Mouse (Mus musculus) G1E-ER4 (cell line): ENCODE measurements around the gene Mdp1. TPM values are rescaled to one million over a fixed set of nuclear protein-coding genes. Genes with fewer than 3 reads are reported as not detected.

ENCODE experiments used
- GATA1 ChIP-seq: IDR thresholded peaks from one replicate; pipeline ENCODE4 v1.8.0; 2012; ENCODE audit warnings: low read length, inconsistent platforms
- polyA plus RNA-seq: library from polyadenylated mRNA; stranded (reverse); fragments of >175 nt; gene quantifications from 2 replicates; pipeline ENCODE4 v1.2.3, GENCODE M21; 2012

The Mdp1 gene
- polyA plus RNA-seq, result 13.0 and 22.6 TPM in 2 replicates

DNA sequence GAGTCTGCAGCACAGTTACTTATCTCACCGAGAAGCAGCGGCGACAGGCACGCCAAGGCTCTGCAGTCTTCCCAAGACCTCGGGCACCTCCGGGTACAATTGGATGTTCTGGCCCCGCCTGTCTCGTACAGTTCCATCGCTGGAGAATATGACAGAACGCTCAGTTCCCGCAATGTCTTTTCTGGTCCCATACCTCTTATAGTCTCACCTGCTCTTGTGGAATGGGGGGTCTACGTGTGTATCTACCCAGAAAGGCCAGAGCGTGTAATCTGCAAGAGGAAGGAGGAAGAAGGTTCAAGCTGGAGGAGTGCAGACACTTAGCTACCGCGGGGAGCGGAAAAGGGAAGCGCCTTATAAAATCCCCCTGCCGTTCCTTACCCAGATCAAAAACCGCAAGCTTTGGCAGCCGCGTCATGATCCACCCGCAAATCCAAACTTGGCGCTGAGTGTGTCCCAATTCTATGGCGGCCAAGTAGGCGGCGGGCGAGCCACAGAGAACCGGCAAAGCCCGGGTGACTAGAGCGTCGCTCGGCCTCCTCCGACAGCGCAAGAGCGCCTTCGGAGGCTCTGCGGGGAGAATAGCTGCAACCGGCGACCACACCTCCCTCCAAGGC lies at the start of gene Mdp1:
TSS of gene Mdp1 (minus strand) at position 549 of the 614 bp plus-strand sequence.
- no peak for TF ChIP-seq GATA1

GRCm38 (mm10) chr14:55709509-55709908 lies 49.2 kb upstream of the Mdp1 start:
- no peak for TF ChIP-seq GATA1

DNA sequence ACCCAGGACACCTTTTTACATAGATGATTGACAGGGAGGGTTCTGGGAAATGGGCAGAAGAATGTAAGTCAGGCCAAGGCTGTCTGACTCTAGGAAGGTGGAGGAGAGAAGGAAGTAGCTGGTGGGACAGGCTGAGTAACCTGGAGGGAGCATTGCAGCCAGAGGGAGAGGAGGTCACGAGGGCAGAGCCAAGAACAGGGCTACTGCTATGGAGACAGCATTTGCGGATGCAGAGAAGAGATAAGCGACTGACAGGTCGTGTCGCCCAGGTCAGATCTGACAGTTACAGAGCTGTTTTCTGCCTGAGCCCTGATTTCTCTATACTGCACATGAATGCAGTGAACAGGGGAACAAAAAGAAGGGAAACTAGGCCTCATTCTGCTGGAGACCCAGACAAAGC lies 47.1 kb upstream of the Mdp1 start:
- TF ChIP-seq GATA1, result no peak

GRCm38 (mm10) chr14:55706051-55706600 lies 45.8 kb upstream of the Mdp1 start:
- TF ChIP-seq GATA1, result no peak

DNA sequence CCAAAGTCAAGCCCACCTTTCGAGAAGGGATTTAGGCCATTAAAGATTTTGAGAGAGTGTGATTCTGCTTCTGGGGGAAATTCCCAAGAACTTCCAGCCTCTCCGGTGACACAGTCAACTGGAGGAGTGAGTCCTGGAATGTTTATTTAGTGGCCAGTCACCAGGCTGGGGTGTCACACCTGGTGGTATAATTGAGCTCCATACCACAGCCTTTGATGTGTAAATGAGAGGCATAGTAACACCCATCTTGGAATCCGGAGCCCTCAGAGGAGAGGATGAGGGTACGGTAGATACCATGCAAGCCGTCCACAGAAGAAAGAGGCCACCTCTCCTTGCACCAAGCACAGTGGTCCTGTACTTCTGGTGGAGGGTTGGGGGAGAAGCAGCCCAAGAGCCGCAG lies 42.5 kb upstream of the Mdp1 start:
- no peak for TF ChIP-seq GATA1

GRCm38 (mm10) chr14:55701131-55701530 lies 40.8 kb upstream of the Mdp1 start:
- no peak for TF ChIP-seq GATA1

- no peak for TF ChIP-seq GATA1
Observed at GRCm38 (mm10) chr14:55697226-55697625, 36.9 kb upstream of the Mdp1 start.

DNA sequence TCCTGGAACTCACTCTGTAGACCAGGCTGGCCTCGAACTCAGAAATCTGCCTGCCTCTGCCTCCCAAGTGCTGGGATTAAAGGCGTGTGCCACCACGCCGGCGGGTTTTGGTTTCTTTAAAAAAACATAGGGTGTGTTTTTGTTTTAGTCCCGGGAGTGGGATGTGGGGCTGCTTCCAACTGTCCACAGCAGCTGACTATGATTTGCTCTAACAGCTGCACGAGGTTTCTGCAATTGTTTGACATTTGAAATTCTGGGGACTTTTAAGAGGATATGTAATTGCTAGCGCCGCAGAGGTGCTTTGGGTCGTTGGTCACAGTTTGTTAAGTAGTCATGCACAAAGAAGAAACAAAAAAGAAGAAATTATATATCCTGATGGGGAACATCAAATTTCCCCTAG lies 29.1 kb upstream of the Mdp1 start:
- TF ChIP-seq GATA1, result no peak

- TF ChIP-seq GATA1, result no peak
Observed at GRCm38 (mm10) chr14:55682118-55682493, 21.8 kb upstream of the Mdp1 start.

DNA sequence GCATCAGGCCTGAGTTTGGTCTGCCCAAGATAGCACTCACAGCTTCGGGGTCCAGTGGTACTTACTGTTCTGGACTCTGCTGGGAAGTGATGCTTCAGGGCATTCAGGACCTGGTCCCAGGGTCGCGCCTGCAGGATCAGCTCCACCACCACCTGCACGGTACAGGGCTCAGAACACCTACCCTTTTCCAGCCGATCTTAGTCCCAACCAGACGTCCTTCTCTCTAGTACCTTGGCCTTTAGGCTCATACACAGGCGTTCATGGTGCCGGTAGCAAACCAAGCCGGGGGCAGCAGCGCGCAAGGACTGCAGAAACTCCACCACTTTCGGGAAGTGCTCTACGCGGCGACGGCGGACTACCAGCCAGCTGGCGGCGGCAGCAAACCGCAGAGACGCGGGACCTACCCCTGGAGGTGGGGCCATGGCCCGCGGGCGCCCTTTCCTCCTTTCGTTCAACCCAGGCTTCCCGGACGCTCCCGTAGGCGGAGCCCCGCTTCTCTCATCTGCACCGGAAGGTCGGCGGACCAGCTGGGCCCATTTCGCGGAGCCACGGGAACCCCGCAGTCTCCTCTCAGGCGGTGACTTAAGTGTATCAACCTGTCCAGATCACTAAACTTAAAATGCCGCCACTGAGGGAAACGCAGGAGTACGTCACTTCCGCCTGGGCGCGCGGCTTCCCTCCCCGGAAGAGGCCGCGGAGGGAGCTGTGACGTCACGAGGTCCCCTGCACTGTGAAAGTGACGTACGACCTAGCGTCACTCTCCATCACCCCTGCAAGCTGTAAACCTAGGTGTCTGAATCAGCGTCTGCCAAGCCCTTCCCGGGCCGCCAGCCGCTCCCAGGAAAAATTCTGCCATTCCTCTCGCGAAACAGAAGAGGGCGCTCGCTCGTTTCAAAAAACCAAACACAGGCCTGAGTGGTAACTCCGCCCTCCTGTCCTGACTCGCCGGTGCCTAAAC lies 21.1 kb upstream of the Mdp1 start, which contains the start of gene Tinf2:
TSS of gene Tinf2 (minus strand) at position 661 of the 958 bp plus-strand sequence.
- no peak for TF ChIP-seq GATA1

GRCm38 (mm10) chr14:55677615-55678014 lies 17.3 kb upstream of the Mdp1 start:
- no peak for TF ChIP-seq GATA1

GRCm38 (mm10) chr14:55672741-55673060 lies 12.4 kb upstream of the Mdp1 start:
- TF ChIP-seq GATA1, result no peak

DNA sequence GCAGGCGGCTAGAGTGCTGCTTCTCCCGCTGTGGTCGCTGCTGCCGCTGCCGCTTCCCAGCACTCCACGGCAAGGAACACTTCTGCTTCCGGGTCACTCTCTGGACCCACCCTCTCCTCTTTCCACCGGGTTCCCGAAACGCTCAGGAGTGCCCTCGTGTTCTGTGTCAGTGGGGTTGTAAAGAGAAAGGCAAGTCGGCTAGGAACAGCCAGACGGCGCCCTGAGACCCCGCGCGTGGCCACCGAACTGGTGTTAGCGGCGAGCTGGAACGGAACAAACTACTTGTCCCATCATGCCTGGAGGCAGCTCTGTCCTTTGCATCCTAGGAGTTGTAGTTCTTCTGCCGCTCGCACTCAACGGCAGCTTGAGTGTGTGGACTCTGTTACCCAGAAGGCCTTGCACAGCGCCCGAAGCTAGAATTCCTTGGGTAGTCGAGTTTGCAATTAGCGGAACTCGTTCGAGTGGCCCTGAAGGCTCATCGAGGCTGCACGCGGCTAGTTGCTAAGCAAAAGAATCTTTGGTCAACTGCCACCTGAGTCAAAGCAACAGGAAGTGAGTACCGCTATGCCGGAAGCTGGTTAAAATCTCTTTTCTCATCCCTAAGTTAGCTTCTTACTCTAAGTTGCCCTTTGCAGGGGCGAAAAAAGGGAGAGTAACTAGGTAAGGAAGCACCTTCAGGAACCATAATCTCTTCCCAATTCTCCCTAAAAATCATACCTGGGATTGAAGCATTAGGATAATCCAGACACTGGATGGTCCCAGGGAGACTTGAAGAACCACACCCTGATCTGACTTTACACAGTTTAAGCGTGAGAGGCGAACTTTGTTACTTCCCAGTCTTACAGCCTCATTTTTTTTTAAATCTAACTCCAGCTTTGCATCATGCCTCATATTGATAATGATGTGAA lies 11.8 kb upstream of the Mdp1 start, which contains the start of the genes Gmpr2 and Nedd8:
TSS of gene Gmpr2 (plus strand) at position 109 of the 908 bp plus-strand sequence.
TSS of gene Nedd8 (minus strand) at position 292 of the 908 bp plus-strand sequence.
- TF ChIP-seq GATA1, result no peak

DNA sequence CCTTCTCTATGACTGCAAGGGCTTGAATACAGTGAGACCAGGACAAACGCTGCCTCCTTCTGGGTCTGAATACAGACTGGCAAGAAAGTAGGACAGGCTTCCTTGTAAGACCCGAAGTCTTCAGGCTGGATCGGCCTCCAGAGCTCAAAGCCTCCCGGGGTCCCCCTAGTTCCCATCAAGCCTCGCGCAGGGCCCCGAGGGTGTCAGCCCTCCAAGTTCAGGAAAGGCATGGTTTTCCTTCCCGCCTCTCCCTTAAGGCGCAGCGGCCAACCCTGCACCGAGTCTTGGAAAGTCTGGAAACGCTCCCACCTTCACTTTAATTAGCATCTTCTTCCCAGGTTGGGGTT lies 11.2 kb upstream of the Mdp1 start:
- no peak for TF ChIP-seq GATA1

- TF ChIP-seq GATA1, result no peak
Observed at GRCm38 (mm10) chr14:55660636-55661035, 328 bp upstream of the Mdp1 start.
